Mouse (Mus musculus) heart, postnatal 4 days (tissue): ENCODE measurements around the gene Saysd1. TPM values are rescaled to one million over a fixed set of nuclear protein-coding genes. Genes with fewer than 3 reads are reported as not detected.
A peak's percentile ranks its signal among the peaks of the same experiment; 100 is the strongest.

Experiments used
- DNase-seq: peaks from one replicate; pipeline ENCODE4 v3.0.0; 2021
- total RNA-seq, 2 experiments: library from RNA; stranded (reverse); gene quantifications; 2 replicates each; pipeline ENCODE4 v1.2.3; 2021

Saysd1 gene
- total RNA-seq: 1 to 10 TPM; 2.7 to 3.4 TPM

GRCm38 (mm10) chr14:20138484-20139355 is at the start of gene Saysd1:
Gene Saysd1 (minus strand): TSS chr14:20138534.
- DNase-seq: no peak

GRCm38 (mm10) chr14:20185426-20185825 is 47.1 kb upstream of the Saysd1 start:
- no peak for DNase-seq

DNA sequence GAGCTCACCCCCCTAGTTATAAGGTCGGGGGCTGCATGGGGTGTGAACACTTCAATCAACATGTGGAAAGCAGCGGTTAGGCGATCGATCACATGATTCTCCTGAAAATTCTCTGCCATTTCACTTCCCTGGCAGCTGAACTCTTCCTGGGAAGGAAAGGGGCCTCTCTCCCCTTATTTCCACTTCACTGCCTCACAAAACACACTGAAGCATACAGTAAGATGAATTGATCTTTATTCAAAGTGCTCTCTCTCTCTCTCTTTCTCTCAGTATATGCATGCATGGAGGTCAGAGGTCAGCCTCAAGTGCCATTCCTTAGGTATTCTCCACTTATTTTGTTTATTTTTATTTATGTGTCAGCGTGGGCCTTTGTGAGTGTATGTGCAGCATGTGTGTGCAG is 45.4 kb upstream of the Saysd1 start:
- no peak for DNase-seq

DNA sequence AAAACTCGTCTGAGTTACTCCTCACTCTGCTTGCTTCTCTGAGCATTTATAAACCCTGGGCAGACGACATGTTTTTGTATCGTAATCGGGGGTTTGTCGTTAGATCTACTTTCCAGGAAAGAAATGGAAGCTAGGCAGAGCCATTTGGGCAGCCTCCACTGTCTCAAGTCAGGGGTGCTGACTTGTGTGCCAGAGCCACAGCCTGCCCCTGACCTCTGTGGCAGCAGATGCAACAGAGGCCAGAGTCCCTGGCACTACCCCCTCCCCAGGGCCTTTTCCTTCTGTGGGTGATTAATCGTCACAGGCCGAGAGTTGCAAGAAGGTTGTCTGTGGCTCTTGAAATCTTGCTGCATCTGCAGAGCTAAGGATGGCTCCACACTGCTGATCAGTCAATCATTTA is 44.3 kb upstream of the Saysd1 start:
- DNase-seq: no peak

DNA sequence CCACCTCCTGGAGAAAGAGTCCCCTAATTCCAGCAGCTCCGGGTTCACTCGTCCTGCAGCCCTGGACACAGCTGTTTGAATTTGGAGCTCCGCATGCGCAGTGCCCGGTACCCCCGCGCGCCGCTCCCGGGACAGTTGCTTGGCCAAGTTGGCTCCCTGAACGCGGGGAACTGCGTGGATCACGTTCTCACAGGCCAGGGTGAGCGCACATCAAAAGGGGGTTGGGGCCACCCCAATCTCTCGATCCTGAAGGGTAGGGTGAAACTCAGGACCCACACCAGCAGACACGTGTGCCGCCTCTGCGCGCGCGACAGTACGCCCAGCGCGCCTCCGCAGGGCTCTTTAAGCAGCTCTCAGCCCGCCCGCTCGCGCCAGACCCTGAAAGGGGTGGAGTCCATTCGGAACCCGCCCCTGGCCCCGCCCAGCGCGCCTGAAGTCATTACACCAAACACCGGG is 43.2 kb upstream of the Saysd1 start, which contains the start of gene Kcnk5:
TSS of gene Kcnk5 (minus strand) at position 344 of the 456 bp plus-strand sequence.
- peak; percentile 92 for DNase-seq

- DNase-seq: peak; percentile 44
Measured at GRCm38 (mm10) chr14:20180751-20181162, 42.4 kb upstream of the Saysd1 start.

DNA sequence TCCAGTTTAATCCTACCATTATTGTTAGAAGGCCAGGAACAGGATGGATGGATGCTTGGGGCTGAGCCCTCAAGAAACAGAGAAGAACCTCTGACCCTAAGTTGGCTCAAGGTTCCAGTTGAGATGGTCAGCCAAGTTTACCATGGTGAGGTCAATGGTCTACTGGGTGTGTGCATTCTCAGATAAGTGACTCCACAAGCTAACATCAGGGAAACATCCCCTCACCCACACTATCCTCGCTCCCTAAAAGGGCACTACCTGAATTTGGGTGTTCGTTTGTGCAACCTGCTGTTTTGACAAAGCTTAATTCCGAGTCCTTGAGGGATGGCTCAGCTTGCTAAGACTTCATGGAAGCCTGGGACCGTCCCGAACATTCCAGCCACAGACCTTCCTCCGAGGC is 42.0 kb upstream of the Saysd1 start:
- no peak for DNase-seq

DNA sequence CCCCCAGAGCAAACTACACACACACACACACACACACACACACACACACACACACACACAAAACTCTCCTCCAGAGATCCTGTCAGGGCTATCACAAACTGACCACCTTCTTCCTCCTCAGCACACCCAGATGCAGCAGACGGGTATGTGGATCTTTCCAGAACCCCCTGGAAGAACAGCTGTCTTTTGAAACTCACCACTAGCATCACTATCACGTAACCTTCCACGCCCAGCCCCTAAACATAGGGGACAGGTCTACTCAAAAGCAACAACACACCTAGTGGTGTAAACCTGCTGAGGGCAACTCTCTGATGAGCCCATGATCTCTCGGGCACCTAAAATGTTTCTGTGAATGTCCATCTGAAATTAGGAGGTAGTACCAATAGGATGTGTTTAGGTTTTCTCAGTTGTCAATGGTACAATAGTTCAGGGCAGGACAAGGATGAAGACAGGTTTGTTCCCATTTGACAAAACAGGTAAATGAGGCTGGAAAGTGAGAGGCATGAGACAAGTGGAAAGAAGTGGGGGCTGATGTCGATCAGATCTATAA is 41.5 kb upstream of the Saysd1 start:
- no peak for DNase-seq

GRCm38 (mm10) chr14:20179080-20179479 is 40.7 kb upstream of the Saysd1 start:
- no peak for DNase-seq

DNA sequence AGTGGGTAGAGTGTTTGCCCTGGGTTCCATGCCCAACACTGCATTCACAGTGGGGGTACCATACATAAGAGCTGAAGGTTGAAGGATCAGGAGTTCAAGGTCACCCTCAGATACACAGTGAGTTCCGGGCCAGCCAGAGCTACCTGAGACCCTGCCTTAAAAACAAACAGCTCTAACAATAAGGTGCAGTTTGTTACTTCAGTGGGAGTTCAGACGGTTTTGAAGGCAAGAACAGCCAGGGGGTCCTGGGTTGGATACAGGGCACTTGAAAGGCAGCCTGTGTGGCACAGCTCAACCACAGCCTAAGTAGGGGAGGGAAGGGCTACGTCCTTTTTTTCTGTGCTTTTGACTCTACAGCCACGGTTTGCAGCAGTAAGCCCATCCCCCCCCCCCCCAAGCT is 40.3 kb upstream of the Saysd1 start:
- no peak for DNase-seq

DNA sequence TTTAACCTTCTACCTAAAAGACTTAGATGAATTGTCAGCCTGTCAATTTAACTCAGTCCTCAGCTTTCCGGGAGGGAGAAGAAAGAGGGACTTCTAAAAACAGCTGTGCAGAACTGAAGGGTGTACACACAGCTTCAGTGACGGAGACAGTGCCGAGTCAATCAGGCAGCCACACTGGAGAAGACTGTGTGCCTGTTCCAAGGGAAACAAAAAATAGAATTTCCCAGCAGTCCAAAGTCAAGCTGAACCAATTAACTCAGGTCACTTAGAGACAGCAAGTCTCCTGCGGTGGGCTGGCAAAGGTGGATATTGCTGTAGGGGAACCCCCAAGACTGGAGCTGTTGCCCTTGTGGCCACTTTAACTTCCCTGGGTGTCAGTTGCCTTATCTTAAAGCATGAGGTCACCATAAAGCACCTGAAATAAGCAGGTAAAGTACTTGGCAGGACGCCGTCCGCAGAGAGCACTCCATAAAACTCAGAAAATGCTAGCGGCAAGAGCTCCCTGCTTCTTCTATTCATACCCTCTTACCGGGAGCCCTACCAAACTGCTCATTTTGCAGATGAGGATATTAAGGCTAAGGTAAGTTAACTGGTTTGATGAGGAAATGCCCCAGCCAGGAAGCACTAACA is 39.3 kb upstream of the Saysd1 start:
- DNase-seq: no peak

- DNase-seq: no peak
Measured at GRCm38 (mm10) chr14:20175705-20176104, 37.4 kb upstream of the Saysd1 start.

DNA sequence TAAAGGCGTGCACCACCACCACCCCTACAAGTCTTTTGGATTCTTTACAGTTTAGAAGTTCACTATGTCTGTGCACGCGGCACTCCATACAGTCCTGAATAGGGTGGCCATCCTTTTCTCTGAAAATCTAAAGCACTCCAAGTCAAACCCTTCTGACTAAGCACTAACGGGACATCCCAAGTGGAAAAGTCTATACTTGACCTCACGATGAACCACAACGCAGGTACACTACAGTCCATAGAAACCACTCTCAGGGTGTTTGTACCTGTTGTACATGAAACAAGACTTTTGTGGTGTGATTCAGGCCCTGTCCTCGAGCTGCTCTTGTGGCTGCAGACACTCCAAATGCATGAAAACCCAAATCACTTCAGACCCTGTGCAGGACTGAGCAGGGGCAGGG is 36.8 kb upstream of the Saysd1 start:
- DNase-seq: no peak

GRCm38 (mm10) chr14:20174696-20175095 is 36.4 kb upstream of the Saysd1 start:
- no peak for DNase-seq

- no peak for DNase-seq
Measured at GRCm38 (mm10) chr14:20173873-20174490, 35.6 kb upstream of the Saysd1 start.

DNA sequence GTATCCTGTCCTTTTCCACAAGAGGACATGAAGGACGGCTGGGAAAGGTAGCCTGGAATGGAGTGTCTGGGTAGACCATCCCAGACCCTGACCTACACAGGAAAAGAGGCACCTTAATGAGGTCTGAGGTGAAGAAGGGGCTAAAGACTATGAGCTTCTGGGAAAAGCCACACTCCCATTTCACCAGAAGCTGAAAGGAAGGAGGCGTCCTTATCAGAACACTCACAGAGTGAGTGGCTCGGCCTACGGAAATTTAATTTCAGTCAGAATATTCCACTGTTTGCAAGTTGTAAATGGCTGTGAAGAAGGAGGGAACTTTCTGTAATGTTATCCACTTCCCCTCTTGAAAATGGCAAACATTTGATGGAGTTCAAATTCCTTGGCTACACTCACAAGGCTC is 34.6 kb upstream of the Saysd1 start:
- DNase-seq: no peak

DNA sequence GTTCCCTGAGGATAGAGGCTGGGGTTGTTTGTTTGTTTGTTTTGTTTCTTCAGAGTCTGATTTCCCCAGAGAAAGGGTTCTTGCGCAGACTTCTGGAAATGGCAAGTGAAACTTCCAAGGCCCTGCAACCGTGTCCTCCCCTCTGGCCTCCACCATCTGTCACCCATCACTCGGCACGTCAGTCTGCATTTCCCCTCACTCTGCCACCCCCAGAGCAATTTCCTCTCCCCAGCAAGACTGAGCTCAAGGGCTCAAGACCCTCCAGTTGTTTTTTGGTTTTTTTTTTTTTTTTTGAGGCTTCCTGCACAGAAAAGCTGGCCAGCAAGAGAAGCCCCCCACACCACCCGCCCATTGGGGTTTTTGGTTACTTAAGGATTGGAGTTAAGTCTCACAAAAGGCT is 34.2 kb upstream of the Saysd1 start:
- DNase-seq: no peak

GRCm38 (mm10) chr14:20171840-20172239 is 33.5 kb upstream of the Saysd1 start:
- DNase-seq: no peak

GRCm38 (mm10) chr14:20169251-20169650 is 30.9 kb upstream of the Saysd1 start:
- no peak for DNase-seq

- DNase-seq: no peak
Measured at GRCm38 (mm10) chr14:20168478-20168877, 30.1 kb upstream of the Saysd1 start.

- DNase-seq: no peak
Measured at GRCm38 (mm10) chr14:20168054-20168453, 29.7 kb upstream of the Saysd1 start.

DNA sequence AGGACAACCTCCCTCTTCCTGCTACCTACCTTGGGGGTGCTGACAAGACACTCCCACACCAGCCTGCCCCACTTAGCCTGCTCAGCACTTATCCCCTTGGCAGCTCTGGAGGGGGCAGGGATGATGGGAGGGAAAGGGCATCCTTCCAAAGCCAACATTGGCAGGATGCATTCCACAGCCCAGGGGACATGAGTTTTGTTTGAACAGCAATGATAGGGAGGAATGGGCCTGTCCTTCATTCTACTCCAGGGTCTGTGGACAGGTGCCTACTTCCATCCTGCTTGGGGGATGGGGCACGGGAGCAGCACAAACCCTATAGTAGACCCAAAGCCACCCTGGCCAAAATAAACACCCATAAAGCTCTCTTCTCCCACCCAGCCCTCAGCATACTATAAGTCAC is 27.1 kb upstream of the Saysd1 start:
- peak; percentile 73 for DNase-seq

GRCm38 (mm10) chr14:20164438-20164837 is 26.1 kb upstream of the Saysd1 start:
- no peak for DNase-seq
